Mouse (Mus musculus): ENCODE measurements around the gene Pold4. TPM values are rescaled to one million over a fixed set of nuclear protein-coding genes. Genes with fewer than 3 reads are reported as not detected.
A peak's percentile ranks its signal among the peaks of the same experiment; 100 is the strongest.

Pold4 gene
- total RNA-seq (2015; ENCODE audit: low replicate concordance) (21.8 and 24.5 TPM in 2 replicates), total RNA-seq (2017; ENCODE audit: low replicate concordance) (5.0 and 16.1 TPM in 2 replicates)

DNA sequence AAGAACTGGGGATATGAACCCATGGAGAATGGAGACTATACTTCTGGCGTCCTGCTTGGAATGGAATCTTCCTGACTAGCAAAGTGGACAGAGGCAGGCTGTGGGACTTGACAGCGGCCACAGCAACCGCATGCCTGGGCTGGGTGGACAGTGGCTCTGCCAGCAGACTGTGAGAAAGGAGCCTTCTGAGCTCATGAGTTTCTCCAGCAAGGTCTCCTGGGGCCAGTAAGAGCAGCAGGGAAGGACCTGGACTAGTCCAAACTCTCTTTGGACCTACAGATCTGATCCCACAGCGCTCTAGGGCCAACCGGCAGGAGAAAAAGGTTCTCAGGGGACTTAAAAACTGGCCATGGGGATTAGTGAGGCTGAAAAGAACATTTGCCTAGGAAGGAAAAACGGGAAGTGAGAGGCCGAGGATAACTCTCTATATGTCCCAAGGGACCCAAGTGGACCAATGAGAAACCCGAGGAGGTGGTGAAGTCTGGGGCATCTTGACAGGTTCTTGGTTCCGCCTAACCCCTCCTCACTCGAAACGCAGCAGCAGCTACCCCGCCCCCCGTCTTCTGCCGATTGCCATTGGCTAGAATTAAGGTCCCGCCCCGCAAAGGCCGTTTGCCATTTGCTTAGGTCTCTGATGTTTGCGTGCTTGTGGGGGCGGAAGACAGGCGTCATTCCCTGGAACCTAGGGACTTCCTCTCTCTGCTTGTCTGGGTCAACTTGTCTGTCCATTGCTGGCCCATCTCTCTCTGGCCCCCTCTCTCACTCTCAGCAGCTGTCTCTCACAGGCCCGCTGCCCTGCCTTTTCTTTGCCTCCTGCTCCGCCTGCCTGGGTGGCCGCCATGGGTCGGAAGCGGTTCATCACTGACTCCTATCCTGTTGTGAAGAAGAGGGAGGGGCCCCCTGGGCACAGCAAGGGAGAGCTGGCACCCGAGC, at the start of gene Pold4:
Pold4 (plus strand) TSS at position 647 of the 933 bp plus-strand sequence.
- peak; percentile 90 for ATAC-seq (replicated peaks; ENCODE audit: low FRiP score, poor library complexity, severe bottlenecking)

DNA sequence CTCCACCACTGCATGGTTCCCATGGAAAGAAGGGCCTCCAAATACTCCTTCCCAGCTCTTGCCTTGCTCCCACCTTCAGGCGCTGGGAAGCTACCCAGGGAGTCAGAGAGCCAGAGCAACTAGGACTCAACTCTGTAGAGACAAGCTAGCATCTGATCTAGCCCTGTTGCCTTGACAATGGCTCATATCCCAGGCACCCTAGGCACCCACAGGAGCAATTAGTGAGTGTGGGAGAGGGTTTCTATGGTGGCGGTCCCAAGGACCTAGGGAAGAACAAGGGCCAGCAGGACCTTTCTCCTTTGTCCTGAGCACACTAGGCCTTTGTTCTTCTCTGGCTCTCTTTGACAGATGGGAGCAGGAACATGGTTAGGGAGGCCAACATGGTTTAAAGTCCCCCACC, 48.0 kb upstream of the Pold4 start:
- no peak for ATAC-seq (replicated peaks; ENCODE audit: low FRiP score, poor library complexity, severe bottlenecking)

DNA sequence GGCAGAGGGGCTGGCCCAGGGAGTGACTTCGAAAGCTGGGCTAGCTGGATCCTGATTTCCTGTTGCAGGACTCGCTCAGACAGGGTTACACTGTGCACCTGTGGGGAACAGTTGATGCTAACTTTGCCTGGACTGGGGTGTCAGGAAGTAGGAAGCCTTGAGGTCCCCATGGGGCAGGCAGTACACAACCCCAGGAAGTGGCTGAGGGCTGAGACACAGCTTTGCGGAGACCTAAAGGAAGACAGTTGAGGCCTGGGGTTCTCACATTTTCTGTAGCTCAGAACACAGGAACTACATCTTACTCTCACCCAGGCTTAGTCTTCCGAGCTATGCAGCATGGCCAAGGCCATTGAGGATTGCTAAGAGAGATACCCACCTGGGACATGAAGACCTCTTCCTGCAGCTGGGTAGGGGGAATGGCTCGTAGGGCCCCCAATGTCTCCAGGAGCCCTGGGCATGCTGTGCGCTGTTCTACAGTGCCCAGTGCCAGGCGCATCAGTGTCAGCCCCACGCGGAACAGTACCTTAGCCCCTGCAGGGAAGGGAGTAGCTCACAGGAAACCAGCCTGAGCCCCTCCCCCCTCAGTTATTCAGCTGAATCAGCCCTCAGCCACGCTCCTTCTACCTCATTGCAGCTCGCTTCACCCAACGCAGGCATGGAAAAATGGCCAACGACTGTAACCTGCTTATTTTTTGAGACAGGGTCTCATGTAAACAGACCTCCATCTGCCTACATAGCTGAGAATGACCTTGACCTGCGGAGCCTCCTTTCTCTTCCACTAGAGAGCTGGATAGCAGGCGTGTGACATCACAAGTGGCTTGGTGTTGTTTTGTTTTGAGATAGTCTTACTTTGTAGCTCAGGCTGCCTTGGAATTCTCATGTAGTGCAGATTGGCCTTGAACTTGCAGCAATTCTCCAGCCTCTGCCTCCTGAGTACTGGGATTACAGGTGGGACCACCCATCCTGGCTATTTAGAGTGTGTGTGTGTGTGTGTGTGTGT, 46.4 kb upstream of the Pold4 start:
- no peak for ATAC-seq (replicated peaks; ENCODE audit: low FRiP score, poor library complexity, severe bottlenecking)

DNA sequence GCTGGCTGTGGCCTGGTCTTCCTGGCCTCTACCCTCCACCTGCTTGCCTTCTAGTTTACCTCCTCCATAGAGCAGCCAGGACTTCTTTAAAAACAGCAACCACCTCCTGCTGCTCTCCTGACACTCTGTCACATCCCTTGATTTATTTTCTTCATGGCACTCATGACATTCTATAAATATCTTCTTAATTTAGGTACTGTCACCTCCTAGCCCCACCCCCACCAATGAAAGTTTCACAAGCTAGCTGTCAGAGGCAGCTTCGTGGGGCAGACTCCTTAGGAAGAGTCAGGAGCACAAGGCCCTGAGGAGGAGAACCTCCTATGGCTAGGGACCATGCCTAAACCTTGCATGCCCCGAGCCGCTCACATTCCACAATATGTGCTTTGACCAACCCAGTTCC, 44.4 kb upstream of the Pold4 start:
- ATAC-seq (replicated peaks; ENCODE audit: low FRiP score, poor library complexity, severe bottlenecking): no peak

DNA sequence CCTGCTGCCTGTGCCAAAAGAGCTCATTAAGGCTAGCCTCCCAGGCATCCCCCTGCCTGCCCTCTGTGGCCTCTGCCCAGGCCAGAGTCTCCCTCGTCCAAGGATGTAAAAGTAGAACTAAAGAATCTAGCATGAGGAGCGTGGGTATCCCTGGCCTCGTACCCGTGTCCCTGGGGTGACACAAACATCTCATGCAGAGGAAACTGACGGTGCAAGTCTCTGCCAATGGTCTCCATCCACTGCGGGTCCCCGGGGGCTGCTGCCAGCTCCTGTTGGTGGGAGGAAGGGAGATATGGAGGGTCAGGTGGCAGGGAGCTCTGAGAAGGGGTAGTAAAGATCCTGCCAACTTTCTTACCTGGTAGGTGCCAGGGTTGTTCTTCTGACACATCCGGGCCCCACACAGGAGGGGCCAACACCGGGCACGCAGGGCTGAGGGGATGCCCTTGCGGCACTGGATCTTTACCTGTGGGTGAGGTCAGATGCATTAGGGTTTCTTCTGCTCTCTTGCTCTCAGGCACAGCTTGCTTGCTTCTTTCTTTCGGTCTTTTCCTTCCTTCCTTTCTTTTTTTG, 42.6 kb upstream of the Pold4 start:
- no peak for ATAC-seq (replicated peaks; ENCODE audit: low FRiP score, poor library complexity, severe bottlenecking)

DNA sequence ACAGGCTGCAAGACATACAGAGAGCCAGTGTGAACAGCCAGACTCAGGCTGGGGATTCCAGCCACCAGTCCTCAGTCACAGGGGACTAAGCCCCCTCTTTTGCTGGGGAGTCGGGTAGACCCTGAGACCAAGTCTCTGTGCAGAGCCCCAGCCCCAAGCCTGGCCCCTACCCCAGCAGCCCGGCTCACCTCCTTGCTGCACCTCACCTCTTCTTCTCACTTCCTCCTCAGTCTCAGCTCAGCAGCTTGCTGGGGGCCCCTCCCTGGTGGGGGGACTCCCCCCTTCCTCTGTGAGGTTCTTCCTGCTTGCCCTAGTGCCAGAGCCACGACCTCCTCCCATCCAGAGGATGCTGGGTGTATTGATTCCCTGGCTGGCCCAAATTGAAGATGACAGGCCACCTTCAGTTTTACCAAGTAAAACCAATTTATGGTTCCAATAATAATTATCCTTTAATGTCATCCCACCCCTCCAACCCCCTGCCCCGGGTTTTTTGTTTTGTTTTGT, 40.8 kb upstream of the Pold4 start, which contains the start of gene Tbc1d10c:
Tbc1d10c (minus strand) TSS at position 454 of the 504 bp plus-strand sequence.
- no peak for ATAC-seq (replicated peaks; ENCODE audit: low FRiP score, poor library complexity, severe bottlenecking)

DNA sequence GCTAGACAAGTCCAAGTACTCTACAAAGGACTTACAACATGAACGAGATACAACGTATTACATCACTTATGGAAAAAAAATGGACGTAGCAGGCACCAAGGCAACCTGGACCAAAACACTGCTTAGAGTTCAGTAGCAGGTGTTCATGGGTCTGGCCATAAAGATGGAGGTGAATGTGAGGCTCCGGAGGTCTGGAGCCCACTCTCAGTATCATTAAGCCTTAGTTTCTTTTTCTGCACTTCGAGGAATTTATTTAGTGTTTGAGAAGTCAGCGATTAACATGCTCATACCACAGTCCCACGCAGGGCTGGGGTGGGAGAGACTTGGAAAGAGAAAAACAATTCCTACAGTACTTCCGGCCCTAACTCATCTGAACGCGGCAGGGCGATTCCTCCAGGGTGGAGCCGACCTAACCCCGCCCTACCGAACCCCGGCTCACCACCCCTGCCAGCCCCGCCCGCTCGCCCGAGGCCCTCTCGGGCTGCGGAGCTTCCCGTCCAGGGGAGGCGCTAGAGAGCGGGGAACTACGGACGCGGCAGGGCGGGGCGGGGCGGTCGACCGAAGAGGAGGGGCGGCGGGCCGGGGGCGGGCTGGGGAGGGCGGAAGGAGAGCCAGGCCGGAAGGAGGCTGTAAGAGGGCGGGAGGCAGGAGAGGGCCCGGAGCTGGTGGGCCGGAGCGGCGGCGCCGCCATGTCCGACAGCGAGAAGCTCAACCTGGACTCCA, 40.0 kb upstream of the Pold4 start, which contains the start of gene Ppp1ca:
Ppp1ca (plus strand) TSS at position 538 of the 723 bp plus-strand sequence.
- ATAC-seq (replicated peaks; ENCODE audit: low FRiP score, poor library complexity, severe bottlenecking): peak; percentile 91

DNA sequence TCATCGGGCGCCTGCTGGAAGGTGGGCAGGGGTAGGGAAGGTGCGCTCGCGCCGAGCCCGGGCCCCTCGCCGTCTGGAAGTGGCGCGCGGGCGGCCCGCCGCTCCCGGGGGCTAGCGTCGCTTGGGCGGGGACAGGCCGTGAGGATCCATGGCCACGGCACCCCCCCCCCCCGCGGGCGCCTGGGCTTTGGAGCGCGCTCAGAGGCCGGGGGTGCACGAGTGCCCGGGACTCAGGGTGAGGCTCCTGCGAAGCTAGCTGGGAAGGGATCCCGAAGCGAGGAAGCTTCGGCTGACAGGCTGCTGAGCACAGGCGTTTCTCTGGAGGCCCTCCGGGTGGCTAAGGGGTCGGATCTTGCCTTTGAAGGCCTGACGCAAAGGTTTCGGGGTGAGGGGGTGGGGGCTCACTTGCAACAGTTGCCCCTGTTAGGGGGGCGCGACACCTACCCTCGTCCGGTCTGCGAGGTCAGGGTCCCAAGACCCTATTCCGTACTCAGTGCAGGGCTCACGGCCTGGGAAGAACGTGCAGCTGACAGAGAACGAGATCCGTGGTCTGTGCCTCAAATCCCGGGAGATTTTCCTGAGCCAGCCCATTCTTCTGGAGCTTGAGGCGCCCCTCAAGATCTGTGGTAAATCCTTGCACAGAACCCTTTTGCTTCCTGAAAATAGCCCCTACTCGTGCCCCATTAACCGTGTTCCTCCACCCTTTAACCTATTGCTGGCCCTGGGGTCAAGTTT, 39.3 kb upstream of the Pold4 start:
- peak; percentile 22 for ATAC-seq (replicated peaks; ENCODE audit: low FRiP score, poor library complexity, severe bottlenecking)

DNA sequence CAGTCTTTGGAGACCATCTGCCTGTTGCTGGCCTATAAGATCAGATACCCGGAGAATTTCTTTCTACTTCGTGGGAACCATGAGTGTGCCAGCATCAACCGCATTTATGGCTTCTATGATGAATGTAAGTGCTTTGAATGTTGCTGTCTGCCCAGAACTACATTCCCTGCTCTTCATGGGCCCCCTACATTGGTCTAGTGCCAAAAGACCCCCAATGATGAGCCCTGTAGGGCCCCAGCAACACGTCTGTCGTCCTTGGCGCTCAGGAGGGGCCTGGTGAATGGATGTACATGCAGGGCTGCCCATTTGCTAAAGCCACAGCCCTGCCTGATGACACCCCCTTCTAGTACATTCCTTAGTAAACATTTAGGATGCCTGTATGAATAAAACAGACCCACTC, 38.6 kb upstream of the Pold4 start:
- ATAC-seq (replicated peaks; ENCODE audit: low FRiP score, poor library complexity, severe bottlenecking): no peak

DNA sequence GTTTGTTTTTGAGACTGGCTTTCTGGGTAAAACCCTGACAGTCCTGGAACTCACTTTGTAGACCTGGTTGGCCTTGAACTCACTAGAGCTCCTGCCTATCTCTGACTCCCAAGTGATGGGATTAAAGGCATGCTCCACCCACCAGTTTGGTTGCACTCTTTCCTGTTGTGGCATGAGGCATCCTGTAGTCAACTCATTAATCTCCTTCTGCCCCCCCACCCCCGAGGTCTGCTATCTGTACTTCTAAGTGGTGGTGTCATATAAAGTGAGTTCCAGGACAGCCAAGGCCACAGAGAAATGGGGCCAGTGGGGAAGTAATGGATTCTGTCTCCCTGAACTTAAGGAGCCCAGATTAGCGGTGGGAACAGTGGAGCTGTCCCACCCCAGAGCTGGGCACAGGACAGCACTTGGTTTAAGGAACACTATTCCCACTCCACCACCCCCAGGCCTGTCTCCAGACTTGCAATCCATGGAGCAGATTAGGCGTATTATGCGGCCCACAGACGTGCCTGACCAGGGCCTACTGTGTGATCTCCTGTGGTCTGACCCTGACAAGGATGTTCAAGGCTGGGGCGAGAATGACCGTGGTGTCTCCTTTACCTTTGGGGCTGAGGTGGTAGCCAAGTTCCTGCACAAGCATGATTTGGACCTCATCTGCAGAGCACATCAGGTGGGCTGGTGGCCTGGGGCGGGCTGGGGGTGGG, 37.5 kb upstream of the Pold4 start:
- ATAC-seq (replicated peaks; ENCODE audit: low FRiP score, poor library complexity, severe bottlenecking): no peak

DNA sequence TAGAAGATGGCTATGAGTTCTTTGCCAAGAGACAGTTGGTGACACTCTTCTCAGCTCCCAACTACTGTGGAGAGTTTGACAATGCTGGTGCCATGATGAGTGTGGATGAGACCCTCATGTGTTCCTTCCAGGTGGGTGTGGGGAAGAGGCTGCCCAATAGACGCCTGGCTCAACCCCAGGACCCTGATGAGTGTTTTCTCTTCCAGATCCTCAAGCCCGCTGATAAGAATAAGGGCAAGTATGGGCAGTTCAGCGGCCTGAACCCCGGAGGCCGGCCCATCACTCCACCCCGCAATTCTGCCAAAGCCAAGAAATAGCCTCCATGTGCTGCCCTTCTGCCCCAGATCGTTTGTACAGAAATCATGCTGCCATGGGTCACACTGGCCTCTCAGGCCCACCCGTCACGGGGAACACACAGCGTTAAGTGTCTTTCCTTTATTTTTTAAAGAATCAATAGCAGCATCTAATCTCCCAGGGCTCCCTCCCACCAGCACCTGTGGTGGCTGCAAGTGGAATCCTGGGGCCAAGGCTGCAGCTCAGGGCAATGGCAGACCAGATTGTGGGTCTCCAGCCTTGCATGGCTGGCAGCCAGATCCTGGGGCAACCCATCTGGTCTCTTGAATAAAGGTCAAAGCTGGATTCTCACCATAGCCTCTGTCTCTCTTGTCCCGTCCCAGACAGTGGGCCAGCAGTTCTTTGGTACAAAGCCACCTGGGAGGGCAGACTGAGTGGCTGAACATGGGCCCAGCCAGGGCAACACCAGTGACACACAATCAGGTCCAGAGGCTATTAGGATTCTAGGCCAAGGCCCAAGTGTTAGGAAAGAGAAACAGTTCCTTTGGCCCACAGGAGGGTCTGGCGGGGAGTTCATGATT, 36.7 kb upstream of the Pold4 start:
- no peak for ATAC-seq (replicated peaks; ENCODE audit: low FRiP score, poor library complexity, severe bottlenecking)

DNA sequence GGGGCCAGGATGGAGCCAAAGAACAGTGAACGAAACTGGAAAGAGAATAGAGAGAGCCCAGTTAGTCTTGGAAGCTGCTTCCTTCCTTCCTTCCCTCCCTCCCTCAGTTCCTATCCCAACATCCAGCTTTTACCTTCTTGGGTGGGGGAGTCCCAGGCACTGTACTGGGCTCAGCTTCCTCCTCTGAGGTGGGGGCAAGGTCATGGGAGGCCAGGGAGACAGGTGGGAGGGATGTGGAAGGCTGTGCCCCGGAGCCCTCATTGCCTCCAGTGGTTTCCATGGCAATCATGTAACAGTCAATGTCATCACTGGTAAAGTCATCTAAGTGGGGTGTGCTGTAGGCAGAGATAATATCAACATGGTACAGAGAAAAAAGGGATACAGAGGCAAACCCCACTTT, 35.7 kb upstream of the Pold4 start:
- no peak for ATAC-seq (replicated peaks; ENCODE audit: low FRiP score, poor library complexity, severe bottlenecking)

DNA sequence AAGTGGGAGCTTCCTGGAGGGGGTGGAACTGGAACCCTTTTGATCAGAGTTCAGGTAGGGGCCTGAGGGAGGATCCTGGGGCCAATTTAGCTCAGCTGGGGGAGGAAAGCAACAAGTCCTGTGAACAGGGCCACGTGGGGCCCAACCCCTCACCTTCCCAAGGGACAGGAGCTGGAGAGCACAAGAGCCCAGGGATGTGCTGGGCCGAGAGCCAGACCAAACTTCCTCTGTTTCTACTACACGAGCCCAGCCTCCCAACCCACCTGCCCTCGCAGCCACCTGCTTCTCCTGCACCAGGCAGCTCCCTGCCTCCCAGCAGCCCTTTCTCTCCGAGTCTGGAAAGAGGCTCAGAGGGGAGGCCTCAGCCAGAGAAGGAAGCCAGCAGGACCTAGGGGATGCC, 35.2 kb upstream of the Pold4 start:
- no peak for ATAC-seq (replicated peaks; ENCODE audit: low FRiP score, poor library complexity, severe bottlenecking)

DNA sequence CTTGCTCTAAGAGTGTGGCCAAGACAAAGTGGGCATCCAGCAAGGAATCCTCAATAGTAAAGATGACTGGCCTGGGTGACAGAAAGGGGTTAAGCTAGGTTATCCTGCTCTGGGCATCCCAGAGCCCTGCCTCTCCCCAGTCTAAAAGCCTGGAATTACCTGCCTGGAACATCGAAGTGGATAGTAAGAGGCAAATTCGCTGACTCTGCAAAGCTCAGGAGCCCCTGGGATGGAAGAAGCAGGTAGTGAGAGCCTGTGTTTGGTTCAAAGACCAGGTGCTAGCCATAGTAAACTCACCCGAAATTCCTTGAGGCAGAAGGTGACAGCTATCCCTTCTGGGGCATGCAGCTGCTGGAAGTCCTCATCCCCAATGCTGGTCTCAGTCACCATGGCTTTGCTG, 34.5 kb upstream of the Pold4 start:
- no peak for ATAC-seq (replicated peaks; ENCODE audit: low FRiP score, poor library complexity, severe bottlenecking)

DNA sequence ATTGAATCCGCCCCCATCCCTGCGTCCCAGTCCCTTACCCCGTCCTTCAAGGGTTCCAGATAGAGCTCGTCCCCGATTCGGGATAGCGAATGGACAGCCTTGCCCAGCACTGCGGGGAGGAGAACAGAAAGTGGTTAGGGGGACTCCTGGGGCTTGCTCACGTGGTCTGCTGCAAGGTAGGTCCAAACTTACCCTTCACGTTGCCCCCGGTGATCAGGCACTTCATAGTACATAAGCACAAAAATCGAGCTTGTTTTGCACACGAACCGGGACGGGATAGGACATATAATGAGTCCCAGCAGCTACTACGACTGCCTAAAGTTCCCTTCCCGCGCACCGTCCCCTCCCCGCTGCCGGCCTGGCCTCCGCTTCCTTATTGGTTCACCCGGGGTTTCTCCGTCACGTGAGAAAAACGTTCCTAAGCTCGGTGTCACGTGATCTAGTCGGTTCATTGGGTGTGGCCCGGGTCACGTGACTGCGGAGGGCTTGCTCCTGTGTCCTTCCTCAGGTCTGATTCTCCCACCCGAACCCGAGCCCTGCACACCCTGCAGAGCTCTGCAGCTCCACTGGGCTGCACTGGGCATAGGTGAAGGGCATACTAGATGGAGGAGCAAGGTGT, 30.3 kb upstream of the Pold4 start, which contains the start of gene Rad9a:
Rad9a (minus strand) TSS at position 372 of the 619 bp plus-strand sequence.
- ATAC-seq (replicated peaks; ENCODE audit: low FRiP score, poor library complexity, severe bottlenecking): peak; percentile 90

DNA sequence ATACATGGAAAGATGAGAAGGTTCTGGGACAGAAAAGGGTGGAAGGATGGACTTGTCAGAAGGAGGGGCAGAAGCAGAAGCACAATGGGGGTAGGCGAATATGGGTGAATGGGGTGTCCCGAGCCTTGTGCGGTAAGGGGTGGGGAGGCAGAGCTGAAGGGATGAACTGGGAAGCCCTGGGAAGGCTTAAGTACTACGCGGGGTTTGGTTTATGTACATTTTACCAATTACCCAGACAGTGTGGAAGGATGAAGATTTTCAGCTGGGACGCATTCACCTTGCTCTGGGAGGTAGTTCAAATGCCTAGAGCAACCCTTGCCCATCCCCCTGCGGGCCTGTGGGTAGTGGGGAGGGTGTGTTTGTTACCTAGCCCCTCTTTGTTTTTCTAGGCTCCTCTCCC, 29.6 kb upstream of the Pold4 start:
- ATAC-seq (replicated peaks; ENCODE audit: low FRiP score, poor library complexity, severe bottlenecking): no peak
